Mouse (Mus musculus): Measurements from ENCODE around the gene Nphp1. TPM values are rescaled to one million over a fixed set of nuclear protein-coding genes. Genes with fewer than 3 reads are reported as not detected.

Gene Nphp1
- polyA plus RNA-seq, 1 experiment from 2014 or later = 12.8 TPM

DNA sequence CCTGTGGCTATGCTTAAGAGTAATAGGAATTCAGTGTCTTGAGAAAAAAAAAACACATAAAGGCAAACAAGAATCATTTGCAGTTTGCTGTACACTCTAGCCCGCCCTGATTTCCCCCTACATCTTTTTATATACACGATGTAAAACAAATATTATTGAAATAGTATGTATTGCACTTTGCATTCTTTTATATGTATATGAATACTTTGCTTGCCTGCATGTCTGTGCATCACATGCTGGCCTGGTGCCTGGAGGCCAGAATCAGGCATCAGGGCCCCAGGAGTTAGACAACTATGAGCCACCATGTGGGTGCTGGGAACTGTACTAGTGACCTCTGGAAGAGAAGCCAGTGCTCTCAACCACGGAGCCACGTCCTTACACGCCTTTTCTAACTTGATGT, 1.5 kb downstream of the Nphp1 start:
- Histone ChIP-seq H3K27me3 (replicated peaks; ENCODE audit: control insufficient read depth, insufficient read depth, low read length) (no peaks in the 10 kb centered on the region), H3K27ac (ENCODE audit: low read depth, low read length) (no peak overlapping the region), H3K4me2 (no peak overlapping the region), H3K9ac (ENCODE audit: low read depth, low read length) (no peak overlapping the region), H3K9me3 (ENCODE audit: control insufficient read depth, low read length) (no peaks in the 10 kb centered on the region), H3K36me3 (ENCODE audit: control insufficient read depth, insufficient read depth, low read length) (no peaks in the 10 kb centered on the region), H3K4me3 (ENCODE audit: low read depth, low read length) (no peak overlapping the region), H3K4me1 (replicated peaks; ENCODE audit: control insufficient read depth, insufficient read depth, low read length) (peaks cover 20% of the 10 kb centered on the region)
- 93% methylated on average over 5 of the region's 5 CpGs for WGBS
- no peak for DNase-seq (ENCODE audit: low spot score)
- ATAC-seq (replicated peaks; ENCODE audit: low FRiP score) = no peak

DNA sequence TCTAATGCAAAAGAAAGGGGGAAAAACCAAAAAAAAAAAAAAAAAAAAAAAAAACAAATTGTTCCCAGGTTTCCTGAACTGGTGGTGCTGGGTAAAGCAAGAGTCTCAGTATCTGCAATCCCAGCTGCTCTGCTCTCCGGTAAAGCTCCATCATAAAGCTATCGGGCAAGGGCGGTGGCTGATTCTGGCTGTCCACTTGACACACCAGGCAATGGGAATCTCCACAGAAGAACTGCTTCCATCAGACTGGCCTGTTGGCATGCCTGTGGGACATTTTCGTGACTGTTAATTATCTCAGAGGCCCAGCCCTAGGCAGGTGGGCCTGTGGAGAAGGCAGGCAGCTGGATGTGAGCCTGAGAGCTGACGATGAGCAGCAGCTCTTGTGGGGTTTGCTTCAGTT, 10.2 kb downstream of the Nphp1 start:
- H3K4me2 ChIP-seq = no peak overlapping the region
- no peaks in the 10 kb centered on the region; the same call in 1 of the 2 replicates for H3K4me1 ChIP-seq (replicated peaks; ENCODE audit: control insufficient read depth, insufficient read depth, low read length)
- DNase-seq (ENCODE audit: low spot score) (no peak), ATAC-seq (replicated peaks; ENCODE audit: low FRiP score) (no peak)
- WGBS = 82% methylated on average over 5 of the region's 5 CpGs
- no peak overlapping the region for H3K9ac ChIP-seq (ENCODE audit: low read depth, low read length)
- no peak overlapping the region for H3K4me3 ChIP-seq (ENCODE audit: low read depth, low read length)
- H3K9me3 ChIP-seq (ENCODE audit: control insufficient read depth, low read length) = no peaks in the 10 kb centered on the region
- peaks cover 3% of the 10 kb centered on the region; the same call in 1 of the 2 replicates for H3K36me3 ChIP-seq (ENCODE audit: control insufficient read depth, insufficient read depth, low read length)
- no peaks in the 10 kb centered on the region for H3K27me3 ChIP-seq (replicated peaks; ENCODE audit: control insufficient read depth, insufficient read depth, low read length)
- no peak overlapping the region for H3K27ac ChIP-seq (ENCODE audit: low read depth, low read length)

DNA sequence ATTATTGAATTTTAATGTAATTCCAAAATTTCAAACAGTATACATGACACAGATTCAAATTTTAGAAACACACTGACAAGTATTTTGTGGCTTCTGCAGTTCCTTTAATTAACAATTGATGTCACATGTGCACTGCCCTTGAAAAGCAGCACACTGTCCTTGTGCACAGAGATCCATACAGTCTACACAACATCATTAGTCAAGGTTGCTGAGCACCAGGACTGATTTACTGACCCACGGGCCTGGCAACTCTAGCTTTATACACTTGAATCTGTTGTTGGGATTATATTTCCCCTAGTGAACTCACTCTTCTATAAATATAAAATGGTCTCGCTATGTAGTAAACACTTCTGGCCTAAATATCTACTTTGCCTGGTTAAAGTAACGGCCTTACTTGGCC, 13.7 kb downstream of the Nphp1 start:
- Histone ChIP-seq H3K4me2 (no peak overlapping the region), H3K4me1 (replicated peaks; ENCODE audit: control insufficient read depth, insufficient read depth, low read length) (no peaks in the 10 kb centered on the region; the same call in 1 of the 2 replicates), H3K36me3 (ENCODE audit: control insufficient read depth, insufficient read depth, low read length) (peaks cover 3% of the 10 kb centered on the region; the same call in 1 of the 2 replicates), H3K9me3 (ENCODE audit: control insufficient read depth, low read length) (no peaks in the 10 kb centered on the region), H3K27me3 (replicated peaks; ENCODE audit: control insufficient read depth, insufficient read depth, low read length) (no peaks in the 10 kb centered on the region), H3K4me3 (ENCODE audit: low read depth, low read length) (no peak overlapping the region), H3K9ac (ENCODE audit: low read depth, low read length) (no peak overlapping the region), H3K27ac (ENCODE audit: low read depth, low read length) (no peak overlapping the region)
- DNase-seq (ENCODE audit: low spot score) (no peak), ATAC-seq (replicated peaks; ENCODE audit: low FRiP score) (no peak)
- WGBS = 90% methylated on average over 3 of the region's 3 CpGs

DNA sequence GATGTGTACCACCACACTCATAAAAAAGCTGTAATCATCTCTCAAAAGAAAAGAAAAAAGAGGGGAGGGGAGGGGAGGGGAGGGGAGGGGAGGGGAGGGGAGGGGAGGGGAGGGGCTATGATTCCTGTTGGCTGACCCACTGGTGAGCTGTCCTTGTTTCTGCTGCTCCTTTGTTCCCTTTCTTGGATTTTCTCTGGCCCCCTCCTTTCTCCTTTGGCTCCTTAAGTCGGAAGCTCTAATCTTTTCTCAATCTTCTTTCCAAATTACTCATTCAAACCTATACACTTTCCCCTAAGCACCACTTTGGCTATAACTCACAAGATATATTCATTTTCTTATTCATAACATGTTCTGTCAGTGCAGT, 14.1 kb downstream of the Nphp1 start:
- DNase-seq (ENCODE audit: low spot score) (no peak), ATAC-seq (replicated peaks; ENCODE audit: low FRiP score) (no peak)
- no peak overlapping the region for H3K27ac ChIP-seq (ENCODE audit: low read depth, low read length)
- no peaks in the 10 kb centered on the region for H3K27me3 ChIP-seq (replicated peaks; ENCODE audit: control insufficient read depth, insufficient read depth, low read length)
- peaks cover 3% of the 10 kb centered on the region; the same call in 1 of the 2 replicates for H3K36me3 ChIP-seq (ENCODE audit: control insufficient read depth, insufficient read depth, low read length)
- 53% methylated on average over 1 of the region's 1 CpGs for WGBS
- H3K9me3 ChIP-seq (ENCODE audit: control insufficient read depth, low read length) = no peaks in the 10 kb centered on the region
- H3K4me1 ChIP-seq (replicated peaks; ENCODE audit: control insufficient read depth, insufficient read depth, low read length) = no peaks in the 10 kb centered on the region; the same call in 1 of the 2 replicates
- H3K9ac ChIP-seq (ENCODE audit: low read depth, low read length) = no peak overlapping the region
- no peak overlapping the region for H3K4me3 ChIP-seq (ENCODE audit: low read depth, low read length)
- no peak overlapping the region; the same call in 1 of the 2 replicates for H3K4me2 ChIP-seq

DNA sequence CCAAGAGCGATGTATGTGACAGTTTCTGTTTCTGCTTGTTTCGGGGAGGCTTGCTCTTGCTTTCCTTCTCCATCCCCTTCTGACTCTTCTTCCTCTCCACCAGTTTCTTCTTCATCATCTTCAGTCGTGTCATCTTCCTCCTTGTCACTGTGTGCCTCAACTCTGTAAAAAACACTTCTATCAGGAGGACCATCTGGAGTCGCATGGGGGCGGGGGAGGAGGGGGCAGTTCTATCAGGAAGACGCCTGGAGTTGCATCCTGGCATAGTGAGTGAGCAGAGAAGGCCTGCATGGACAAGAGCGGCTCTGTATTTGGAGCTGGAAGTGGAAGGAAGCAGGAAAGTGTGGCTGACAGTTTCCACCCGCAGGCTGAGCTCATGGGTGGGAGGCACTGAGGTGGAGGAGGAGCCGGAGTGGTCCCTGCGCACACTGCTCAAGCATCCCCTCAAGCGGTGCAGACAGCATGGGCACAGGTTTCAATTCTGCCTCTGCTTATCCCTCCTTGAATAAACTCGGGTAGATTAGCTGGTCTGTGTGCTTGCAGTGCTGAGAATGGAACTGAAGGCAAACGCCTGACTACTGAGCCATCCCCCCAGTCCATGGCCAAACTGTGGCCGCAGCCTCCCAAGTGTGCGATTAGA, 14.6 kb downstream of the Nphp1 start:
- no peaks in the 10 kb centered on the region for H3K27me3 ChIP-seq (replicated peaks; ENCODE audit: control insufficient read depth, insufficient read depth, low read length)
- H3K36me3 ChIP-seq (ENCODE audit: control insufficient read depth, insufficient read depth, low read length) = peaks cover 3% of the 10 kb centered on the region; the same call in 1 of the 2 replicates
- H3K4me3 ChIP-seq (ENCODE audit: low read depth, low read length) = peak overlapping the region; percentile 8; the same call in 1 of the 2 replicates
- H3K4me2 ChIP-seq = peak overlapping the region; percentile 44
- H3K9me3 ChIP-seq (ENCODE audit: control insufficient read depth, low read length) = no peaks in the 10 kb centered on the region
- no peak overlapping the region for H3K9ac ChIP-seq (ENCODE audit: low read depth, low read length)
- DNase-seq (ENCODE audit: low spot score) = no peak
- ATAC-seq (replicated peaks; ENCODE audit: low FRiP score) = peak; percentile 86
- H3K27ac ChIP-seq (ENCODE audit: low read depth, low read length) = peak overlapping the region; percentile 45
- 45% methylated on average over 15 of the region's 15 CpGs for WGBS
- no peaks in the 10 kb centered on the region; the same call in 1 of the 2 replicates for H3K4me1 ChIP-seq (replicated peaks; ENCODE audit: control insufficient read depth, insufficient read depth, low read length)

DNA sequence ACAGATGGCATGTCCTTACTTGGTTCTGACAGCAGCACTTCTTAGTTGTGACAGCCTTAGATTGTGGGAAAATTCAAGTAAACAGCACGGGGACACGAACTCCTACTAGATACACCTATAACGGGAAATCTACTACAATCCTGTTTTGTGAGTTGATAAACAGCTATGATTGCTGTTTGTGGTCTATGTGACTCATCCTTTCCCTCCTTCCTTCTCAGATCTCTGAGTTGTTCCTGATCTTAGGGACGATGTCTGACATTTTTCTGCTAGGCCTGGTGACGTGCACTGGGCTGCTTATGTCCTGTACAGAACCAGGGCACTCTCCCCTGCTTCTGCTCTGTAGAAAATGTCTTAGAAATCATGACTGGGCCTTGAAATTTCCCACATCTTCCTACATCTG, 27.1 kb downstream of the Nphp1 start:
- H3K4me3 ChIP-seq (ENCODE audit: low read depth, low read length) = no peak overlapping the region
- H3K36me3 ChIP-seq (ENCODE audit: control insufficient read depth, insufficient read depth, low read length) = no peaks in the 10 kb centered on the region; the same call in 1 of the 2 replicates
- H3K4me1 ChIP-seq (replicated peaks; ENCODE audit: control insufficient read depth, insufficient read depth, low read length) = no peaks in the 10 kb centered on the region
- 68% methylated on average over 5 of the region's 5 CpGs for WGBS
- H3K27me3 ChIP-seq (replicated peaks; ENCODE audit: control insufficient read depth, insufficient read depth, low read length) = no peaks in the 10 kb centered on the region
- ATAC-seq (replicated peaks; ENCODE audit: low FRiP score) (no peak), DNase-seq (ENCODE audit: low spot score) (no peak)
- H3K9ac ChIP-seq (ENCODE audit: low read depth, low read length) = no peak overlapping the region
- H3K4me2 ChIP-seq = no peak overlapping the region
- H3K9me3 ChIP-seq (ENCODE audit: control insufficient read depth, low read length) = no peaks in the 10 kb centered on the region
- H3K27ac ChIP-seq (ENCODE audit: low read depth, low read length) = no peak overlapping the region

DNA sequence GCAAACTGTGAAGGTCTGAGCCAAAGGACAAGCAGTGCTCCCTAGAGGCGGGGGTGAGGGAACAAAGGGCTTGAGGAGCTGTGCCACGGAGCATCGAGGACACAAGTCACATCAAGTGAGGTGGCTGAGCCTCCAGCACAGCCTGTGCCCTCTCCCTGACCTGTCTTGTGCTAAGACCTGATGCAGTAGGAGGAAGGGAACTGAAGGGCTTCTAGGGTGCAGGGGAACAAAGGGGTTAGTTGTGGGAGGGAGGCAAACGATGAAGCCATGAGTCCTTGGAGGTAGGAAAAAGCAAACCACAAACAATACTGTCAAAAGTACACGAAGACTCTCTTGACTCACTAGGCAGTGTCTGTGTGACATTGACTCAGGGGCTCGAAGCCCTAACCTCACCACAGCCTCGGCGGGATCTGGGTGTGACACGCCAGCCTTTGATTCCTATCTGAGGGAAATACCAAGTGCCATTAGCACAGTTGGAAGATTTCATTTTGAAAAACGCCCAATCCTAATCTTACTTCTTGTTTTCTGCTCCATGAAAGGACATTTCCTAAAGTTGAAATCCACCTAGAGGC, 28.2 kb downstream of the Nphp1 start:
- no peaks in the 10 kb centered on the region; the same call in 1 of the 2 replicates for H3K36me3 ChIP-seq (ENCODE audit: control insufficient read depth, insufficient read depth, low read length)
- H3K4me3 ChIP-seq (ENCODE audit: low read depth, low read length) = no peak overlapping the region
- 52% methylated on average over 10 of the region's 10 CpGs for WGBS
- H3K4me2 ChIP-seq = no peak overlapping the region
- no peak for ATAC-seq (replicated peaks; ENCODE audit: low FRiP score)
- DNase-seq (ENCODE audit: low spot score) = no peak
- no peaks in the 10 kb centered on the region for H3K9me3 ChIP-seq (ENCODE audit: control insufficient read depth, low read length)
- H3K4me1 ChIP-seq (replicated peaks; ENCODE audit: control insufficient read depth, insufficient read depth, low read length) = no peaks in the 10 kb centered on the region
- no peak overlapping the region for H3K9ac ChIP-seq (ENCODE audit: low read depth, low read length)
- no peak overlapping the region for H3K27ac ChIP-seq (ENCODE audit: low read depth, low read length)
- no peaks in the 10 kb centered on the region for H3K27me3 ChIP-seq (replicated peaks; ENCODE audit: control insufficient read depth, insufficient read depth, low read length)

DNA sequence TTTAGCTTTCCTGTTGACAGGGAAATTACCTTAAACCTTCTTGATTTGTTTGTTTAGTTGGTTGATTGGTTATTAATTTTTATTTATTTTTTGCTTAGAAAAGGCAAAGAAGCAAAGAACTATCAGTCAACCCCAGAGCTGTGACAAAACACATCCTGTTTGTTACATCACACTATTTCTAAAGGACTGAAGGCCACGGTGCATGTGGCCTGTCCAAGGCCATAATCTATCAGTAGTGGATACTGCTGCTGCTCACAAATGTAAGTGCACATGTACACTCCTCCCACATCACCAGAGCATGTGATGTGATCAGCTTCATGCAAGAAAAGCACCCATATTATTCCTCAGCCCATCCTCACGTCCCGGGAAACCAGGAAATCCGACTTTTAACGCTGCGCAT, 28.7 kb downstream of the Nphp1 start:
- WGBS = 85% methylated on average over 6 of the region's 6 CpGs
- Histone ChIP-seq H3K4me1 (replicated peaks; ENCODE audit: control insufficient read depth, insufficient read depth, low read length) (no peaks in the 10 kb centered on the region), H3K9ac (ENCODE audit: low read depth, low read length) (no peak overlapping the region), H3K4me3 (ENCODE audit: low read depth, low read length) (no peak overlapping the region), H3K9me3 (ENCODE audit: control insufficient read depth, low read length) (no peaks in the 10 kb centered on the region), H3K27me3 (replicated peaks; ENCODE audit: control insufficient read depth, insufficient read depth, low read length) (no peaks in the 10 kb centered on the region), H3K36me3 (ENCODE audit: control insufficient read depth, insufficient read depth, low read length) (no peaks in the 10 kb centered on the region; the same call in 1 of the 2 replicates), H3K27ac (ENCODE audit: low read depth, low read length) (no peak overlapping the region), H3K4me2 (no peak overlapping the region)
- ATAC-seq (replicated peaks; ENCODE audit: low FRiP score) (no peak), DNase-seq (ENCODE audit: low spot score) (no peak)

All from liver, embryonic 11.5 days (tissue).